Mouse (Mus musculus) central nervous system, embryonic 14 days (tissue): ENCODE measurements around the gene Pik3ap1. TPM values are rescaled to one million over a fixed set of nuclear protein-coding genes. Genes with fewer than 3 reads are reported as not detected.

Experiments
- polyA plus RNA-seq: library from polyadenylated mRNA; depleted of rRNA; stranded (reverse); fragments of >200 nt; gene quantifications from 2 replicates; pipeline ENCODE4 v1.2.3, GENCODE M21; 2012; rRNA removed

The Pik3ap1 gene
- 2.1 and 2.2 TPM in 2 replicates for polyA plus RNA-seq

DNA sequence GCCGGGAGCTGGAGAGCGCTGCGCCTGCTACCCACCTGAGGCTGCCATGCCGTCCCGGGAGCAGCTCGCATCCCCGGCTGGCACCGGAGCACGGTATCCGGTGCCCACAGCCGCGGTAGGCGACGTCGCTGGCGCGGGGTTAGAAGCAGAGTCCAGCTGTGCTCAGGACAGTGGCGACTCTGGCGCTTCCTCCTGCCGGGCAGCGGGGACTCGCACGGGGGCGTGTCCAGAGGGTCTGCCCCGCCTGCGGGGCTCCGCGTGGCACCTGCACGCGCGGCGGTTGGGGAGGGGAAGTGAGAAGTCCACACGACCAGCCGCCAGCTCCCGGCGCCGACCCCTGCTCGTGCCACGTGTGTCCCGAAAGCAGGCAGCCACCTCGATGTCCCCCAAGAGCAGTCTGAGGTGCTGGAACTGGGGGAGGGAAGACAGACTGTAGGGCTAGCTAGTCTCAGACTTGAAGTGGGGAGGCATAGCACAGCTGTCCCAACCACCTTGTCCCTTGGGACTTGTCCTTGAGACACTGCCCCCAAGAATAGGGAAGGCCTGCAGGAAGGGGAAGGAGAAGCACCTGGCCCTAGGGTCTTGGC lies at the start of gene Pik3ap1:
Gene Pik3ap1, minus strand, starts transcription at position 181 of the 587 bp plus-strand sequence.

DNA sequence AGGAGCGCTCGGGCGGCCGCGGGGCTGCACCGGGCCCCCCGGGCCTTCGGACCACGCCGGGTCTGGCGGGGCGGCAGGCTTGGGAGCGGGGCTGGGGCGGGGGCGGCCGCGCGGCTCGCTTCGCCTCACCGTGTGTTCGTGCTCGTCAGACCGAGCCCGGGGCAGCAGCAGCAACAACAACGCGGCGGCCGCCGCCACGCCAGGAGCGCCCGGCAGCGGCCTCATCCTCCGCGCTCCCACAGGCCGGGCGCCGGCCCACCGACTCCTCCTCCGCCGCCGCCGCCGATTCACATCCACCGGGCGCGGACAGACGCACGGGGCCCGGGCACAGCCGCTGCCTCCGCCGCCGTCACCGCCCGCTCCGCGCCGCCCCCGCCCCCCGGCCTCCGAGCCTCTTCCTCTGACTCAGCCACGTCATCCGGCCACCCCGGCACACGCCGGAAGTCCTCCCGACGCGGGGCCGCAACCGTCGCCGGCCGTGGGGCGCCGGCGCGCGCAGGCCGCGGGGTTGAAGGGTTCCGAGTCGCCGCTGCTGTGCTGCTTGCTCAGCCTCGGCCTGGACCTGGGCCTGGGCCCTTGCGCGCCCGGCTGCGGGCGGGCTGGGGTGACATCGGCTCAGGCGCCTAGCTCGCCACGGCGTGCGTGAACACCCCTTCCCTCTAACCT lies 121.1 kb downstream of the Pik3ap1 start, which contains the start of gene Tm9sf3:
Gene Tm9sf3, minus strand, starts transcription at position 368 of the 666 bp plus-strand sequence.

Other genes with a start within 250 kb of the Pik3ap1 start
- 1.5 and 1.7 TPM in 2 replicates for gene Tll2, start 178.3 kb downstream of the Pik3ap1 start, polyA plus RNA-seq
- 93.2 and 95.0 TPM in 2 replicates for gene Tm9sf3, start 121.1 kb downstream of the Pik3ap1 start, polyA plus RNA-seq
- 6.5 and 7.2 TPM in 2 replicates for gene Lcor, start 97.5 kb upstream of the Pik3ap1 start, polyA plus RNA-seq
- gene Gm340, start 197.3 kb upstream of the Pik3ap1 start, polyA plus RNA-seq = 2.6 and 2.7 TPM in 2 replicates